Mouse (Mus musculus): ENCODE data around the gene Fam155a.

DNA sequence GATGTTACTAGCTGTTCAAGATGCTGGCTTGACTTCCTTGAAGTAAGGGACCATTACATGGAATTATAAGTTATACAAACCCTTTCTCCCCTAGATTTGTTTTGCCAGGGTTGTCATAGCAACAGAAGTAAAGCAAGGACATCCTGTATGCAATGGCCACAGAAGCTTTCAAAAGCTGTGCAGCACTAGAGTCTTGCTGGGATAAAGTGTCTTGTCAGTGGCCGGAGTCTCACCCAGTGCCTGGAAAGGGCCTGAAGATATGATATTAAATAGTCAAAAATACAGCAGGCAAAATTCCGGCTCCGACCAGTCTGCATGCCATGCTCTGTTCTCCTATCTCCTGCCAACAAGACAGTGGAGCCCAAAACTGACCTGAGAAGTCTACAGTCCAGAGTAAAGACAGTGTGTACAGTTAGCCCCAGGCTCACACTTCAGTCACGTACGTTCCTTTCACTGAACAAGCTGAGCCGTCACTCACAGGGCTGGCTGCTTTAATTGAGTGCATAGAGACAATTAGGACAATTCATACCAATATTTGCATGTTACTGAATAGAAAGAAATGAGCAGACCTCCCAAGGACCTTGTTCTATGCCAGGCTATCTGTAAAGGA is 467.3 kb downstream of the Fam155a start:
- TF ChIP-seq CTCF (IDR thresholded peaks at IDR 0.05; ENCODE audit: extremely low read depth, insufficient read length, insufficient replicate concordance, low read depth, low read length) (no peak), POLR2A (IDR thresholded peaks at IDR 0.05; ENCODE audit: low read depth, low read length) (no peak)
